Mouse (Mus musculus) liver, adult 2 months (tissue): Measurements from ENCODE around the gene Dupd1.

Experiments used
- CTCF ChIP-seq: fragments of 200-500 bp; IDR thresholded peaks from 2 replicates; pipeline ENCODE4 v1.5.1; 2011; ENCODE audit warnings: low read depth, low read length, control low read depth
- POLR2A ChIP-seq: fragments of 200-500 bp; IDR thresholded peaks from 2 replicates; pipeline ENCODE4 v1.6.1; 2011; ENCODE audit warnings: low read length, control low read depth; ENCODE audit not compliant: insufficient read depth; ENCODE audit errors: extremely low read depth

- TF ChIP-seq CTCF (no peak), POLR2A (peak; percentile 66)
Measured at GRCm38 (mm10) chr14:21750008-21750880, 35.9 kb upstream of the Dupd1 start, which contains the start of gene Samd8.
